Mouse (Mus musculus) kidney, postnatal 4 days (tissue): ENCODE results near the gene Ints7.

Source experiments
- DNase-seq, 2 experiments: peaks; one replicate each; pipeline ENCODE4 v3.0.0; 2021; ENCODE audit warnings: mixed read lengths in 2 of 2

The Ints7 gene

DNA sequence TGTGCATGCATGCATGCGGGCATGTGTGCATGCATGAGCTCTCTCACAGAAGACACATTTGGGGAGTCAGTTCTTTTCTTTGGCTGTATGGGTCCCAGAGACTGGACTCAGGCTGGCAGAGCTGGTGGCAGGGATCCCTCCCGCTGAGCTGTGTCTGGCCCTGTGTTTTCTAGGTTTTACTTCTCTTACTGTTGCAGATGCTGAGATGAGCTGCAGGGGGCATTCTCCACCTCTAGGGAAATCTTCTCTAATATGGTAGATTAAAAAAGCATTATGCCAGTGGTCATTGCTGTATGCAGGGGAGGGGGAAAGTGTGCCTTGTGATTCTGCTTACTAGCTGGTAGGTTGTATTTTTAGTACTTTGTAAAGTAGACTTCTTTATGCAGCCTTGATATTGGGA lies 10.3 kb downstream of the Ints7 start:
- DNase-seq, result peak in 1 of 2 experiments; percentile 22

DNA sequence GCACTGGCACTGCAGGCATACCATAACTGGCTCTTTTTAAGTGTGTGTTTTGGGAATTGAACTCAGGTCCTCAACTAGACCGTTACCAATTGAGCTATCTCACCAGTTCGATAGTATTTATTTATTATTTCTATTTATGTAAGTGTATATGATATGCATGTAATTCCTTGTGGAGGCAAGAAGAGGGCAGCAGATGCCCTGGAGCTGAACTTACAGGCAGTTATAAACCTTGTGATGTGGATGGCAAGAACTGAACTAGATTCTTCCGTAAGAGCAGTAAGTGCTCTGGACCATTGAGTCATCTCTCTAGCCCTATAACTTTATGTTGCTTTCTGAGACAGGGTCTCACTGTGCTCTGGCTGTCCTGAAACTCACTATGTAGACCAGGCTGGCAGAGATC lies 11.6 kb downstream of the Ints7 start:
- DNase-seq, result no peak

DNA sequence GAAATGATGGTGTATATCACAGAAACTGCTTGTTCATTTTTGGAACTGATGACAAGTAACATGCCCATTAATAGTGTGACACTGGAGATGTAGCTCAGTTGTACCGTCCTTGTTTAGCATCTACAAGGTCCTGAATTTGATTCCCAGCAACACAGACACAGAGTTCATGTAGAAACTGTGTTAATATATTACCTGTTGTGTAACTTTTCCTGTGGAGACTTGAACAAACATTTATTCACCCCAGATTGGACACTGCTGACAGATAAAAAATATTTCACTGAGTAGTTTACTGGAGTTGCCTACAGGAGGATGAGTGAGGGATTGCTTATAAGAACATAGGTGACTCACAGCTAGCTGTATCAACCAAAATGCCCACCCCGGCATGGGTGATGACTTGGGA lies 13.3 kb downstream of the Ints7 start:
- DNase-seq, result no peak

DNA sequence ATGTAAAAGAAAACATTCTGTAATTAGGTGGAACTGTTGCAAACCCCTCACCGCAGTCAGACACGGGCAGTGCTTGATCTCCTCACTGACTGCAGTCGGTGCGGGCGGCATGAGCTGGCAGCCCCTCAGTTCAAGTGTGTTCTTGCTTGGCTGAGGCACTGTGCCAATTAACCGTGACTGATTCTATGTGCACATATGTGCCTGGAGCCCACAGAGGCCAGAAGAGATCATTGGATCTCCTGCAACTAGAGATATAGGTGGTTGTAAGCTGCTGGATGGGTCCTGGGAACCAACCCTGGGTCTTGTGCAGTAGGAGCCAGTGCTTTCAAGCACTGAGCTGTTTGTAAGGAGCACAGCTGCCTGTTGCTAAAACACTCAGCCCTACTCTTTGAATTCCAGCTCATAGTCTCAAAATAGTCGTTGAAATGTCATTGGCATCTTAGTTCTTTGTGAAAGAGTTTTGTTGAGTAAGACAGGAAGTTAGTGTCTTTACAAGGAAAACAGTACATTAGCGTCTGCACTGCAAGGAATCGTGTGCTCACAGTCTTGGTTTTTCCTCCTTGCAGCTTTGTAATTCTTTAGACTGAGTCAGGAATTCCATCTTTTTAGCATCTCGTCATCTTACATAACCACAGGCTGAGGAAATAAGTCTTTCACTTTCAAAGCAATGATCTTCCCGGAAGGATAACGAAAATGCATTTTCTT lies 16.7 kb downstream of the Ints7 start:
- DNase-seq, result no peak

DNA sequence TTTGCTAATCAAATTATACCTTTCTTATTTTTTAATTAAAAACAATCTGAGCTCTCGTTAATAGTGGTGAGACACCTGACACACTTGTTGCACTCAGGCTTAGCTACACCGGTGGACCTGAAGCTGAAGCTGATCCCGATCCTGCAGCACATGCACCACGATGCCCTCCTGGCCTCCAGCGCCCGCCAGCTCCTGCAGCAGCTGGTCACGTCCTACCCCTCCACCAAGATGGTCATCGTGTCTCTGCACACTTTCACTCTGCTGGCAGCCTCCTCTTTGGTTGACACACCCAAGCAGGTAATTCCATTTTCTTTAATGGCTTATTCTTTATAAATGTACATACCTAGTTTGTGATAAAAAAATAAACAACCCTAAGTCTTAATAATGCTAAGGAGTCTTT lies 20.6 kb downstream of the Ints7 start:
- no peak for DNase-seq

DNA sequence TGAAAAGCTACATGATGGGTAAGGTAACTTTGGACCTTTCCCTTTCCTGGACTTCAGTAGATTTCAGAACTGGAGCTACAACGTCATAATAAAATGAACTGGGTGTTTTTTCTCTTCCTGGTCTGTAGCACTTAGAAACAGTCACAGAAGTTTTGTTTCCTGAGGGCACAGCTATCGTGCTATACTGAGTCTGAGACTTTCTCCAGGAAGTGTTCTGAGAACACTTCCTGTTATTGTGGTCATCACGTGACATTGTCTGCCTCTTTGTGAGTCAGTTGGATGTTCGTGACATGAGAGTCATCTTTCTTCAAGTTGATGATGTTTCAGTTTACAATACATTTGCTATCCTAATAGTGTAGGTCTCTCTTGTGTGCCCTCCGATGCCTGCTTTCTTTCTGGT lies 23.8 kb downstream of the Ints7 start:
- DNase-seq, result no peak

DNA sequence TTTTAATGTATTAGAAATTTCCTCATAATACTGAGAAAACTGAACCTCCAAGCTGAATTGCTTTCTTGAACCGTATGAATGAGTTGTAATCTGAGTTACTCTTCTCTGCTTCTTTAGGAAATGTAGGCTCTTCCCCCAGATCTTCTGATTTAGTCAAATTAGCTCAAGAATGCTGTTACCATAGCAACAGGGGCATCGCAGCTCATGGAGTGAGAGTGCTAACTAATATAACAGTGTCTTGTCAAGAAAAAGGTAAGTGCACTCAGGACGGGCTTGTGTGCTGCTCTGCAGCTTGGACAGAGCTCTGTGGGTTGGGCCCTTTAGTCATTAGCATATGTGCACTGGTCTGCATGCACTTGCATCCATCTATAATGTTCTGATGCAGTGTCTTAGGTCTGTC lies 29.3 kb downstream of the Ints7 start:
- no peak for DNase-seq

DNA sequence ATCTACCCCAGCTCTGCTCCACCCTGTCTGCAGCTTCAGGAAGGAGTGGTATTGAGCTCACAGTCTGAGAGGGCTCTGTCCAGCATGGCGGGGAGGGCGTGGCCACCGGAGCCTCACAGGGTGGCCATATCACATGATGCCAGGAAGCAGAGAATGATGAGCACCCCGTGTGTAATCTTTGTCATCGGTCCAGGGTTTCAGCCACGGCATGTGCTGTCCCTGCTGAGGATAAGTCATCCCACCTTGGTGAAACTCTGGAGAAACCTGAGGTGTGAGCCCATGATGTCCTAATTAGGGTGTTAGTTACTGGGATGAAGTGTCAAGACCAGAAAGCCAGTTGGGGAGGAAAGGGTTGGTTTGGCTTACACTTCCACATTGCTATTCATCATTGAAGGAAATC lies 33.6 kb downstream of the Ints7 start:
- DNase-seq, result no peak

DNA sequence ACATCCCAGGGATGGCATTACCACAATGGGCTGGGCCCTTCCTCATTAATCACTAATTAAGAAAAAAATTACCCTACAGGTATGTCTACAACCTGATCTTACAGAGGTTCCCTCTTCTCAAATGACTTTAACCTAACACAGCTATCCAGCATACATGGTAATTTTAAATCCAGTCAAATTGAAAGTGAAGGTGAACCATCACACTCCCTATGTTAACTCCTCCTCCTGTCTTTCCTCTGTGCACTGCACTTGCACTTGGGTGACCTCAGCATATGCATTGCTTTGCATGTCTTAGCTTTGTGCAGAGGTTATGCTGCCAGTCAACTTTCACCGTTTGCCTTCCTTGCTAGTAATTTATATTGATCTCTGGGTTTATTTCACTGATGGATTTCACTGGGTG lies 34.1 kb downstream of the Ints7 start:
- no peak for DNase-seq

DNA sequence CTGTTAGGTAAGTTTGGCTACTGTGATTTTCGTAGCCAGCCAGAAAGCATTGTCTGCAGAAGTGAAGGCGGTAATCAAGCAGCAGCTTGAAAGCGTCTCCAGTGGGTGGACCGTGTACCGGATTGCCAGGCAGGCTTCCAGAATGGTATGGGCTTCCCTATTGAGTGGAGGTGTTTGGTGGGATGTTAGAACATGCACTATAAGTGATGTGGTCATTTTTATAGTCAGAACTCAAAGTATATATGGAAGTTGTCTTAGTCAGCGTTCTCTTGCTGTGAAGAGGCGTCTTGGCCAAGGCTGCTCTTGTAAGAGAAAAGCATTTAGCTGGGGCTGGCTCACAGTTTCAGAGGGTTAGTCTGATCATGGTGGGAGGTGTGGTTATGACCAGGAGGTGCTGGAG lies 34.9 kb downstream of the Ints7 start:
- no peak for DNase-seq

DNA sequence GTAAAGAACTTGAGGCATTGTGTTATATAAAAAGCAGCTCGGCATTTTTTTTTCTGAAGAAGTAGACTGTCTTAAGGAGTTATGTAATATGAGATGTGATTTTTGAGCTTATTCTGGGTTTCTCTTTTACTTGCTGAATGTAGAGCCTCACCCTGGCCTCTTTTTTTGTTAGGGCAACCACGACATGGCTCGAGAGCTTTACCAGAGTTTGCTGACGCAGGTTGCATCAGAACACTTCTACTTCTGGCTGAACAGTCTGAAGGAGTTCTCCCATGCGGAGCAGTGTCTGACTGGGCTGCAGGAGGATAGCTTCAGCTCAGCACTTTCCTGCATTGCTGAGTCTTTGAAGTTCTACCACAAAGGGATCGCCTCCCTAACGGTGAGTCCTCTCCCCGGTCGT lies 36.2 kb downstream of the Ints7 start:
- DNase-seq, result no peak

DNA sequence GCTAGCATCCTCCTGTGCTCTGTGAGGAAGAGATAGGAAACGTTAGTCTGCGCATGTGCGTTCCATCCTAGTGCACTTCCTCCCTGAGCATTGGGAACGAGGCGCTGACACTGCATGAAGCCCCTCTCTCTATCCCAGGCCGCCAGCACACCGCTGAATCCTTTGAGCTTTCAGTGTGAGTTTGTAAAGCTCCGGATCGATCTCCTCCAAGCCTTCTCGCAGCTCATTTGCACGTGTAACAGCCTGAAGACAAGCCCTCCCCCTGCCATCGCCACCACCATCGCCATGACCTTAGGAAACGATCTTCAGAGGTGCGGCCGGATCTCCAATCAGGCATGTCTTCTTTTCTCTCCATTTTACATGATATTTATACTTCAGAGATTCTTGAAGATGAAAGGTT lies 37.4 kb downstream of the Ints7 start:
- DNase-seq, result no peak

DNA sequence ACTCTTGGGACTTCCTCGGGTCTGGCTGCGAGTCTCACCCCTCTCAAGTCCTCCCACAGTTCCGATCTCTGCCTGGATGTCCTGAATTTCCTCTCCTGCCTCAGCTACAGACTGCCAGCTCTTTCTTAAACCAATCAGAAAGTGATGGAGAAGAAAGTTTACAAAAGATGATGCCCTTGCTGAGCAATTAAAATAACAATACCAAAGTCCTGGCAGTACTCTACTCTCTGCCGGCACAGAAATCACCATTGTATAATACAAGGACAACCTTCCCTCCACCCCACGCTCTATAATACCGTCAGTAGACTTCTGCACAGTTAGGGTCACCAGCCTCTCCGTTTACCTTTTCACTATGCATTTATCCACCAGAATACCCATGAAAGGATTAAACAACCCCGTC lies 40.8 kb downstream of the Ints7 start:
- DNase-seq, result no peak

DNA sequence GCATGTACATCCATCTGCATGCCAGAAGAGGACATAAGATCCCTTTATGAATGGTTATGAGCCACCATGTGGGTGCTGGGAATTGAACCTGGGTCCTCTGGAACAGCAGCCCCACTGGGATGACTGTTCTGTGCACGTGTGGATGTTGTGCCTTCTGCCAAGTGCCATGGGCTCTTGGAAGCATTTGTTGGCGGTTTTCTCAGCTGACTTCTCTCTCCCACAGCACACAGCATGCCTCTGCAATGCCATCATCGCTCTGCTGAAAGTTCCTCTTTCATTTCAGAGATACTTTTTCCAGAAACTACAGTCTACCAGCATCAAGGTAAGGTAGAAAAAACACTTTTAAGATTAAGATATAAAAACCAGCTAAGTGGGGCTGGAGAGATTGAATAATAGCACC lies 42.2 kb downstream of the Ints7 start:
- DNase-seq, result no peak

DNA sequence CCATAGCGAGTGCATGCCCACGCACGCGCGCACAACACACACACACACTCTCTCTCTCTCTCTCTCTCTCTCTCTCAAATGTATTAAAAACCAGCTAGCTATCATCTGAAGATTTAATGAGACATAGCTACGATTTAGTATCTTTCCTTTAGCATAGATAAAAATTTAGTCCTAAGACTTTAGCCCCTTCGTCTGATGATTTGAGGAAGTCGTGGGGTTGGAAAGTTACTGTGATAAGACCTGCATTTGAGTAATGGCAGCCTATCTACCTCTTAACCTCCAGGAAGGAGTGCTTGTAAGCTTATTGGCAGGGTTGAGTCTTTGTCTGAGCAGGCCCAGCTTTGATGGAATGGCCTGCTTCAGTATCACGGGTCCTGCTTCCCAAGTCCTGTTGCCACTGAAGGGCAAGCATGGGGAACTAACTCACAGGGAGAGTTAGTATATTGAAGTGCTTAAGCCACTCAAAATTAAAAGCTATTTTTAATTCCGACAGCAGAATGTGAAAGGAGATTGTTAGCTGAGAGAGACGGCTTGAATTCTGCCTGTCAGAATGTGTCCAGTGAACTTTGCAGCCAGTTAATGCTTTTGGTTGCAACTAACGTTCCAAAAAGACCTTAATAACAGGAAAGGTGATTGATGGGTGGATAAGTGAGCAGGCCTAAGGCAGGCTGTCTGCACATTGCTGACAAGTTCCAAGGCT lies 42.8 kb downstream of the Ints7 start:
- DNase-seq, result no peak

DNA sequence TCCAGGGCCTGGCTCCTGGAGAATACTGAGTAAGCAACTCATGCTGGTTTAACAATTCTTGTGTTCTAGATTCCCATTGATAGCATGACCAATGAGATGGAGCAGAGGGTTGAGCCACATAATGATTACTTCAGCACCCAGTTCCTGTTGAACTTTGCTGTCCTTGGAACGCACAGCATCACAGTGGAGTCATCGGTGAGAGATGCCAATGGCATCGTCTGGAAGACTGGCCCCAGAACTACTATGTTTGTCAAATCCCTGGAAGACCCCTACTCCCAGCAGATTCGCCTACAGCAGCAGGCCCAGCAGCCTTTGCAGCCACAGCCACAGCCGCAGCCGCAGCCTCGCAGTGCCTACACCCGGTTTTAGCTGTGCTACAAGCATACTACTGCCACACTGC lies 45.7 kb downstream of the Ints7 start:
- no peak for DNase-seq

DNA sequence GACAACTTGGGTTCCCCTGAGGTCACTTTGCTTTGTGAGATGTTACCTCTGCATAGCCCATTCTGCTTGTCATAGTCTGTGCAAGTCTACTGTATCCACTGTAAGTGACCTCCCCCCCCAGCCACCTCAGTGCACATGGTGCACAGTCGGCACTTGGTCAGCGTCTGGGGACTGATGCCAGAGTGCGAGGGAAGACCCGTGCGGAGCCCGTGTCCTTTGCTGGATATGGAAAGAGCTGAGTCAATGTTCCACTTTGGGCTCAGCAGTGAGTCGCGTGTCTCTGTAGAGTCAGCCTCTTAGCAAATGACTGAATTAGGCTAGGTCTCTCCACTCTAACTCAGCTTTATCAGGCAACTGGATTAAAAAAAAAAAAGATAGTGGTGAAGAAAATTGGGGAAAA lies 47.4 kb downstream of the Ints7 start:
- no peak for DNase-seq

DNA sequence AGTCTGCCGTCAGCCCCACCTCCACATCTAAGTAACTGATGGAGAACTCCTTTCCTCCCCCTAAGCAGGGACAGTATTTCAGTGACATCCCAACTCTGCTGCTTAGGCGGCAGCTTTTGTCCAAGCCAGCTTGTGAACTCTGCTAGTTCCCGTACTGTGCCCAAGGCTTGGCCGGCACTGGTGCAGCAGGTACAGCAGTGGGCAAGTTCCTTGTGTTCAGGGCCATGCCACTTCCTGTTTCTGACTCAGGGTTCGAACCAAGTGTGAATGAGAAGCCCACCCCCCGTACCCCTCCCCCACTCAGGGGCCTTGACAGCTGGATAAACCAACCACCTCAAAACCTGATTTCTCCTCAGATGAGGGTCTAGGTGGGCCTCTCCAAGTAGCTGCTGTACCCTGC lies 49.1 kb downstream of the Ints7 start:
- peak in 1 of 2 experiments; percentile 9 for DNase-seq

DNA sequence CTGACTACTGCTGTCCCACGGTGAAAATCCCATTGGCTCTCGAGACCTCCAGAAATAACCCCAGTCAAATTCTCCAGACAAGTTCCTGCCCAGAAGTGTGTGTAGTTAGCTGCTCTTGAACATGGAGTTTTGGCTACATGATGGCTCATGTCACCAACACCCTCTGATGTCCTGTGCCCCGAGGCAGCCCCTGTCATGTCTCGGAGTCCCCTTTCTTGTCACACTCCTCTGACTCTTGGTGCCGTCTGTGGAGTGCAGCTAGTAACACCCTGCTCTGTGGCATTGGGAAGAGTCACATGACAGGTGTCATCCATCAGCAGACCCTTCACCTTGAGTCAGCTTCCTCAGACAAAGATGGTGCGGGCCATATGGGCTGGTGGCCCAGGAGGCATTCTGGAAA lies 49.6 kb downstream of the Ints7 start:
- no peak for DNase-seq

DNA sequence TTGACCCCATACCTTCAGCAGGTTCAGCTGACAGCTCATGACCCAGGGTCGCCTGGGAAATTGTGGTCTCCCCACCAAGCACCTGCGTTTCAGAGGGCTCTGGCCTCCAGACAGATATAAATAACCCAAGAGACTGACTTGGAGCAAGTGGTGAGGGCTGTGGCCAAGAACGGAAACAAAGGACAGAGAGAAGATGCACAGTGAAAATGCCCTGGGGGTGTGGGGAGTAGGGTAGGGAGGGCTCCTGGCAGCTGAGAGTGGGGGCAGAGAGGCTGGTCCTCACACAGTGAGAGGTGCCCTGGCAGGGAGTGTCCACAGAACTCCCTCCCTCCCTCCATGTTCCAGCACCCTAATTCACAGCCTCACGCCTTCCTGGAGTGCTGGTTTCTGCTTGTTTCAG lies 50.2 kb downstream of the Ints7 start:
- no peak for DNase-seq

DNA sequence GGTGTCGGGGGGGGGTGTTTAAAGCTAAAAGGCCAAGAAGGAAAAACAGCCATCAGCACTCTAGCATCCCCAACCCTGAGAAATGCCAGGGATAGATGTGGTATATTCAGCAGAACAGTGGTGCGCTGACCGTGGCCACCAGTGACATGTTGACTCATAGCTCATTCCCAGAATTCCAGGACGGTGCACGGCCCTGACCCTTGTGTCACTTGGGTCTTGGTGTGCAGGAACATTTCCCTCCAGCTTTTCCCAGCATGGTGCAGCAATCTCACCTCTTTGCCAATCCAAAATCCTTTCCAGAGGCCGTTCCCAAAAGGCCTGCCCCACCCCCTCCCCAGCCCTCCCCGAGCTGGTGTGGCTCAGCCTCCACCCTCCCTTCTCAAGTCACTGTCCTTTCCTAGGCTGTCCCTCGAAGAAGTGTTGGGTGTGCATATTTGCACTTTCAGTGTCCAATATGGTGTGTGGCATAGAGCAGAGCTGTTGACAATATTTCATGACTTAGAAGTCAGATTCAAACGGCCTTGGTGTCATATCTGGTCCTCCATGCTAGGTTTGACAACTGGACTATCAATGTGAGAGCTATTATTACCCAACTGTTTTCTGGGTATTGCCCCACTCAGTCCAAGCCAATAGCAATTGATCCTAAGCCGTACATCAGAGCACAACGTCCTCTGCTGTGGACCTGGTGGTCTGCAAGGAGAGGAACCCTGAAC lies 53.2 kb downstream of the Ints7 start:
- peak in 1 of 2 experiments; percentile 15 for DNase-seq

DNA sequence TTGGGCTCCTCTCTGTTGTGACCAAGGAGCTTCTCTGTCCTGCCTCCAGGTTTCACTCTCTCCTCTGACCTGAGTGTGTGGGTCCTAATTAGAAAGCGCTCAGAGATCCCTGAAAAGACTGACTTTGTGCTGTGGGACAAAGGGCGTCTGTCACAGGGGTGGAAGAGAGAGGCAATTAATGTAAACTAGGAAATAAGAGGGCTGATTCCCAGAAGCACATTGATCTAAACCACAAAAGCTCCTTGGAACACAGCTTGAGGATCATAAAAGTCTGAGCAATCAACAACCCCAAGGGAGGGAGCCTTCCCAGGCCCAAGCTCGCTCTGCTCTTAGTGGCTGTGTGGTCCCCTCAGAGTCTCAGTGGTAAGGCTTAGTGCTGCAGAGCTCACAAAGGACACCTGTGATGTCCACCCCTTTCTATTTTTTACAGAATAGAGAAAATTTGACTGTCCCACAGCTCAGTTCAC lies 53.8 kb downstream of the Ints7 start:
- DNase-seq, result no peak

DNA sequence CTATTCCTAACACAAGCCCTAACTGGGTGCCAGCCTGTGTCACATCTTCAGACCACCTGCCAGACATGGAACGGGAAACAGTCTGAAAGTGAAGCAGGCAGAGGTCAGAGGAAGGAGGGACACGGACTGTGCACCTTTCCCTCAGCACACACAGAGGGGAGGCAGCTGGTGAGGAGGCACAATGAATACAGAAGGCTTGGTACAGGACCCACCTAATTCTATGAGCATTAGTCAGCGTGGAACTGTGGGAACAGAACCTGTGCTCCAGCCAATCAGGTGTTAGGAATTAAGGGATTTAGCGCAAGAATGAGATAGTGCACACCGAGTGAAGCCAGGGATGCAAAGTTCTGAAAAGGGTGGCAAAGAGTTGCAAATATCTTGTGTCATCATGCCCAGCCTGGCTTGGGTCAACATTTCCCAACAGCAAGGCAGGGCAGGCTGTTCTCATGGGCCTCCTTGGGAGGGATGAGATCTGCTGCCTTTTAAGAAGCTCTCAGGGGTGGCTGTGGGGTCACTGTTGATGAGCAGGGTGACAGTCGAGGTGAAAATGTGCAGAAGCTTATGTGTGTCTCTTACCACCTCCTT lies 57.2 kb downstream of the Ints7 start:
- DNase-seq, result no peak

DNA sequence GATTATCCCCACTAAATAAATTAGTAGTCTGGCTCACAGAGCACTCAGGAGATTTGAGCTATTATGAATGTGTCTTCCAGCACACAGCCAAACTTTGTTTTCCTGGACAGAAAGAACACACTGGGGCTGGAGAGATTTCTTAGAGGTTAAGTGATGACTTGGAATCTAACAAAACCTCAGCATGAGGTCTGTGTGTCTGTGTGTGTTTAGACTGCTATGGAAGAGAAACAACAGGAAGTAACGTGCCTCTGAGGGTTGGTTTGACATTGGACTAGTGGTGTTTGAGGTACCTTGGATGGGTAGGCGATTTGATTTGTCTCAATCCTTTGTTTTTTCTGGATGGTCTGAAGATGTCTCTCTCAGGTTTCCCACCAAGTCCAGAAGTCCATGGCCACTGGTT lies 58.7 kb downstream of the Ints7 start:
- DNase-seq, result no peak
